Mouse (Mus musculus) cerebellum, adult 2 months (tissue): ENCODE data around the gene Ferd3l.

Experiments used
- CTCF ChIP-seq: fragments of 200-500 bp; IDR thresholded peaks from 2 replicates; pipeline ENCODE4 v1.5.1; 2011; ENCODE audit warnings: low read depth, mild to moderate bottlenecking, control low read depth, low read length, moderate library complexity, borderline replicate concordance; ENCODE audit not compliant: insufficient read depth
- POLR2A ChIP-seq: fragments of 200-500 bp; IDR thresholded peaks from 2 replicates; pipeline ENCODE4 v1.6.1; 2011; ENCODE audit warnings: low read length, control low read depth, borderline replicate concordance; ENCODE audit not compliant: insufficient read depth

DNA sequence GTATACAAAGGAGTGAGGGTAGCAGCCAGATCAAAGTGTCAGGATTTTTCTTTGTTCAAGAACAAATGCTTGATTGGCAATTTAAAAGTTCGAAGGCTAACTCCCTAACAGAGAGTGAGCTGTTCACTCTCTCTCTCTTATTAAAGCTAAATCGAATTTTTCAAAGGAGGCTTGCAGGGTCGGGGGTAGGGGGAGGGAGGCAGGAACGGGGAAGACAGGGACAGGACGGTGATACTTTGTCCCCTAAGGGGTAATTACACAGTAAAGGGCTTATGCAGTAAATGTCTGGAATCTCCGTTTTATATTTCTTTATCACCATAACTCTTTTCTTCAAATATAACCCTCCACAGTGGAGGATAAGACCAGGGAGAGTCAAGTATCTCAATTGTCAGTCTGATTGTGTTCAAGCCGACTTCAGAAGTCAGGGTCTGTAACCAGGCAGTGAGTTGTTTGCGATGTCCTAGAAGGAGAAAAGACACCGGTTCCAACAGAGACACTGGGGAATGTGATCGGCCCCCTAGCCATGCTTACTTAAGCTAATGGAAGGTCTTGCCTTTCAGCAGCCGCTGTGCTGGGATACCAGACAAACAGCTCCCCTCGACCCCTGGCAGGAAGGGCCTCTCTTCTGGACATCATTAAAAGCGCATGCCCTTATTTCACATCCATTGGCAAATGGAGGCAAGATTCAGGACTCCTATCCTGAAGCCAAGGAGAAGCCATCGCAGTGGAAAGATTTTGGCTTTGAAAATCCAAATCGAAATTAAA lies 709 bp upstream of the Ferd3l start:
- TF ChIP-seq POLR2A = no peak
- no peak for TF ChIP-seq CTCF
